Mouse (Mus musculus): ENCODE results near the gene Taar8c. TPM values are rescaled to one million over a fixed set of nuclear protein-coding genes. Genes with fewer than 3 reads are reported as not detected.

The Taar8c gene
- polyA plus RNA-seq, 1 experiment from 2014 or later, result not detected

Other genes with a start within 250 kb of the Taar8c start
- gene Vnn1, start 207.2 kb downstream of the Taar8c start, polyA plus RNA-seq (2015; fragmentation: Nextera tagmentation; extraction: Ambion mirVana), result 2.3 and 2.7 TPM in 2 replicates
- gene Taar1, start 181.6 kb downstream of the Taar8c start, polyA plus RNA-seq (2015; fragmentation: Nextera tagmentation; extraction: Ambion mirVana), result not detected in 2 replicates
- not detected in 2 replicates for gene Taar2, start 163.3 kb downstream of the Taar8c start, polyA plus RNA-seq (2015; fragmentation: Nextera tagmentation; extraction: Ambion mirVana)
- gene Taar3, start 152.4 kb downstream of the Taar8c start, polyA plus RNA-seq (2015; fragmentation: Nextera tagmentation; extraction: Ambion mirVana), result not detected in 2 replicates
- gene Taar4, start 141.4 kb downstream of the Taar8c start, polyA plus RNA-seq (2015; fragmentation: Nextera tagmentation; extraction: Ambion mirVana), result not detected in 2 replicates
- not detected in 2 replicates for gene Taar5, start 131.2 kb downstream of the Taar8c start, polyA plus RNA-seq (2015; fragmentation: Nextera tagmentation; extraction: Ambion mirVana)
- not detected in 2 replicates for gene Taar6, start 116.3 kb downstream of the Taar8c start, polyA plus RNA-seq (2015; fragmentation: Nextera tagmentation; extraction: Ambion mirVana)
- gene Taar7a, start 108.4 kb downstream of the Taar8c start, polyA plus RNA-seq (2015; fragmentation: Nextera tagmentation; extraction: Ambion mirVana), result not detected in 2 replicates
- gene Taar7b, start 102.0 kb downstream of the Taar8c start, polyA plus RNA-seq (2015; fragmentation: Nextera tagmentation; extraction: Ambion mirVana), result not detected in 2 replicates
- gene Taar7d, start 74.7 kb downstream of the Taar8c start, polyA plus RNA-seq (2015; fragmentation: Nextera tagmentation; extraction: Ambion mirVana), result not detected in 2 replicates
- not detected in 2 replicates for gene Taar7e, start 64.3 kb downstream of the Taar8c start, polyA plus RNA-seq (2015; fragmentation: Nextera tagmentation; extraction: Ambion mirVana)
- gene Taar7f, start 52.4 kb downstream of the Taar8c start, polyA plus RNA-seq (2015; fragmentation: Nextera tagmentation; extraction: Ambion mirVana), result not detected in 2 replicates
- not detected in 2 replicates for gene Taar8a, start 25.4 kb downstream of the Taar8c start, polyA plus RNA-seq (2015; fragmentation: Nextera tagmentation; extraction: Ambion mirVana)
- gene Taar8b, start 9.6 kb downstream of the Taar8c start, polyA plus RNA-seq (2015; fragmentation: Nextera tagmentation; extraction: Ambion mirVana), result not detected in 2 replicates
- gene Taar9, start 7.6 kb upstream of the Taar8c start, polyA plus RNA-seq (2015; fragmentation: Nextera tagmentation; extraction: Ambion mirVana), result not detected in 2 replicates
- gene Stx7, start 47.4 kb upstream of the Taar8c start, polyA plus RNA-seq (2015; fragmentation: Nextera tagmentation; extraction: Ambion mirVana), result 77.3 and 87.4 TPM in 2 replicates
- 6.6 and 6.7 TPM in 2 replicates for gene Moxd1, start 121.6 kb upstream of the Taar8c start, polyA plus RNA-seq (2015; fragmentation: Nextera tagmentation; extraction: Ambion mirVana)